In the genomic region with DNA sequence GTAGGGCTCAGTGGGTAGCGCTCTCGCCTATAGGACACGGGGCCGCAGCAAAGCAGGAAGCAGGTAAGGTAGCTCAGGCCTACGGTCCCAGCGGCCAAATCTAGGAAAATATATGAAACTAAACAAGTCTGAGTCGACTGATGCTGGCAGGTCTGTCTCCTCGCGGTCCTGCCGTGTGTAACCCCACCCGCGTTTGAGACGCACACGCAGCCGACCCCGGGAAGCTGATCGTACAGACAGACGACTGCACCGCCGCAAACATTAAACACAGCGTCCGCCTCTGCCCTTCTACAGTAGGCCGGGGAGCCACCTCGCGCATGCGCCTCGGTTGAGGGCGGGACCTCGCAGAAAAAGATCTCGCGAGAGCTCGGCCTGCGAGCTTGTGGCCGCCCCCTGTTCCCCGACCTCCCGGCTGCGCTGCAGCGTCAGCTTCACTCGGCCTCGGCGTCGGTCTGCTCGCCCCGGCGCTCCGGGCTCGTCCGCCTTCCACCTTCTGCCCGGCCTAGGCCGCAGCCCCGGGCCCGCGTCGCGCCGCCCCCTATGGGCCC, we compare ENCODE assay signal across 8 mouse cellular contexts. TPM values are rescaled to one million over a fixed set of nuclear protein-coding genes. Genes with fewer than 3 reads are reported as not detected.
DNase-seq lines count a peak whose midpoint lies in the region; ATAC-seq lines count a peak whose summit lies in the region.

A gene (plus strand): TSS at position 351 of the 548 bp plus-strand sequence.

- H3K9me3 ChIP-seq in embryonic facial prominence, embryonic 12.5 days = no peaks in the 10 kb centered on the region
- no peaks in the 10 kb centered on the region for H3K9me3 ChIP-seq in limb, embryonic 11.5 days (ENCODE audit: control insufficient read depth, low read length)
- H3K9me3 ChIP-seq in midbrain, embryonic 14.5 days (ENCODE audit: control insufficient read depth, low read length) = no peaks in the 10 kb centered on the region

- DNase-seq in 3134 (ENCODE audit: extremely low read depth, insufficient read length, low spot score) = peak; percentile 97
- peak; percentile 98 for DNase-seq in adrenal gland, postnatal 25 days
- DNase-seq in heart, adult 11 months = peak; percentile 100
- DNase-seq in kidney, adult 18-20 months = peak; percentile 96
- peak; percentile 98 for DNase-seq in limb, embryonic 11.5 days (ENCODE audit: low spot score)
- peak; percentile 99 for DNase-seq in midbrain, embryonic 14.5 days
- DNase-seq in spleen, postnatal 10 days (ENCODE audit: low spot score in 2 of 2) = peak; percentile 96 to 98

- H3K4me2 ChIP-seq in embryonic facial prominence, embryonic 12.5 days (replicated peaks) = peak within 1 kb of the TSS; percentile 74
- H3K4me2 ChIP-seq in limb, embryonic 11.5 days (ENCODE audit: low read depth, severe bottlenecking) = peak within 1 kb of the TSS; percentile 67
- peak within 1 kb of the TSS; percentile 77 for H3K4me2 ChIP-seq in midbrain, embryonic 14.5 days (ENCODE audit: low read length)

- peaks cover 27% of the 10 kb centered on the region for H3K36me3 ChIP-seq in embryonic facial prominence, embryonic 12.5 days
- peaks cover 19% of the 10 kb centered on the region for H3K36me3 ChIP-seq in limb, embryonic 11.5 days (ENCODE audit: control insufficient read depth, insufficient read depth, low read length)
- peaks cover 26% of the 10 kb centered on the region for H3K36me3 ChIP-seq in midbrain, embryonic 14.5 days (ENCODE audit: control insufficient read depth, insufficient read depth, low read length)

- H3K27me3 ChIP-seq in embryonic facial prominence, embryonic 12.5 days = no peaks in the 10 kb centered on the region
- H3K27me3 ChIP-seq in limb, embryonic 11.5 days (ENCODE audit: control insufficient read depth, insufficient read depth, low read length) = no peaks in the 10 kb centered on the region
- H3K27me3 ChIP-seq in midbrain, embryonic 14.5 days (ENCODE audit: control insufficient read depth, insufficient read depth, low read length) = no peaks in the 10 kb centered on the region

- WGBS in embryonic facial prominence, embryonic 12.5 days = under 1% methylated on average over 56 of the region's 56 CpGs
- WGBS in limb, embryonic 11.5 days = under 1% methylated on average over 51 of the region's 56 CpGs
- WGBS in midbrain, embryonic 14.5 days = under 1% methylated on average over 55 of the region's 56 CpGs

- peak within 1 kb of the TSS; percentile 93 for H3K4me3 ChIP-seq in embryonic facial prominence, embryonic 12.5 days
- peak within 1 kb of the TSS; percentile 89 for H3K4me3 ChIP-seq in limb, embryonic 11.5 days (ENCODE audit: low read depth, low read length)
- peak within 1 kb of the TSS; percentile 97 for H3K4me3 ChIP-seq in midbrain, embryonic 14.5 days (replicated peaks; ENCODE audit: low read depth, low read length)

- peaks cover 19% of the 10 kb centered on the region for H3K4me1 ChIP-seq in embryonic facial prominence, embryonic 12.5 days
- peaks cover 19% of the 10 kb centered on the region for H3K4me1 ChIP-seq in limb, embryonic 11.5 days (ENCODE audit: control insufficient read depth, insufficient read depth, low read length)
- H3K4me1 ChIP-seq in midbrain, embryonic 14.5 days (ENCODE audit: control insufficient read depth, insufficient read depth, low read length) = peaks cover 19% of the 10 kb centered on the region

- H3K27ac ChIP-seq in embryonic facial prominence, embryonic 12.5 days = peak within 1 kb of the TSS; percentile 99
- peak within 1 kb of the TSS; percentile 97 for H3K27ac ChIP-seq in limb, embryonic 11.5 days (replicated peaks; ENCODE audit: low read depth, low read length)
- H3K27ac ChIP-seq in midbrain, embryonic 14.5 days (replicated peaks; ENCODE audit: low read depth, low read length) = peak within 1 kb of the TSS; percentile 99

- peak within 1 kb of the TSS; percentile 99 for H3K9ac ChIP-seq in embryonic facial prominence, embryonic 12.5 days
- peak within 1 kb of the TSS; percentile 93 for H3K9ac ChIP-seq in limb, embryonic 11.5 days (ENCODE audit: low read length)
- peak within 1 kb of the TSS; percentile 98 for H3K9ac ChIP-seq in midbrain, embryonic 14.5 days (replicated peaks; ENCODE audit: low read length)

- ATAC-seq in embryonic facial prominence, embryonic 12.5 days (ENCODE audit: insufficient number of reproducible peaks, insufficient read depth, low FRiP score, low TSS enrichment) = peak; percentile 93
- peak; percentile 88 for ATAC-seq in limb, embryonic 11.5 days (ENCODE audit: insufficient number of reproducible peaks, low FRiP score, low TSS enrichment, low read depth)
- ATAC-seq in midbrain, embryonic 14.5 days (ENCODE audit: low FRiP score, low TSS enrichment) = peak; percentile 94

RNA-seq across cellular contexts. Expression of the gene that starts here (rescaled TPM):
- total RNA-seq in adrenal gland, postnatal 25 days (2021) = 182 and 184 TPM in 2 replicates
- polyA plus RNA-seq in embryonic facial prominence, embryonic 12.5 days (2016; fragmentation: Nextera tagmentation; extraction: Ambion mirVana) = 230 and 238 TPM in 2 replicates
- 230 and 239 TPM in 2 replicates for polyA plus RNA-seq in limb, embryonic 11.5 days (2014; fragmentation: Nextera tagmentation; extraction: Ambion mirVana)
- 236 and 240 TPM in 2 replicates for polyA plus RNA-seq in midbrain, embryonic 14.5 days (2014; fragmentation: Nextera tagmentation; extraction: Ambion mirVana)

Comparison
In these comparisons a context has a peak if more than half of its experiments do, and no peak if none do; other contexts are left out.
1. Peak in every context shown above with its lines: DNase-seq, ATAC-seq, H3K4me3 ChIP-seq and H3K27ac ChIP-seq.